In the genomic region with DNA sequence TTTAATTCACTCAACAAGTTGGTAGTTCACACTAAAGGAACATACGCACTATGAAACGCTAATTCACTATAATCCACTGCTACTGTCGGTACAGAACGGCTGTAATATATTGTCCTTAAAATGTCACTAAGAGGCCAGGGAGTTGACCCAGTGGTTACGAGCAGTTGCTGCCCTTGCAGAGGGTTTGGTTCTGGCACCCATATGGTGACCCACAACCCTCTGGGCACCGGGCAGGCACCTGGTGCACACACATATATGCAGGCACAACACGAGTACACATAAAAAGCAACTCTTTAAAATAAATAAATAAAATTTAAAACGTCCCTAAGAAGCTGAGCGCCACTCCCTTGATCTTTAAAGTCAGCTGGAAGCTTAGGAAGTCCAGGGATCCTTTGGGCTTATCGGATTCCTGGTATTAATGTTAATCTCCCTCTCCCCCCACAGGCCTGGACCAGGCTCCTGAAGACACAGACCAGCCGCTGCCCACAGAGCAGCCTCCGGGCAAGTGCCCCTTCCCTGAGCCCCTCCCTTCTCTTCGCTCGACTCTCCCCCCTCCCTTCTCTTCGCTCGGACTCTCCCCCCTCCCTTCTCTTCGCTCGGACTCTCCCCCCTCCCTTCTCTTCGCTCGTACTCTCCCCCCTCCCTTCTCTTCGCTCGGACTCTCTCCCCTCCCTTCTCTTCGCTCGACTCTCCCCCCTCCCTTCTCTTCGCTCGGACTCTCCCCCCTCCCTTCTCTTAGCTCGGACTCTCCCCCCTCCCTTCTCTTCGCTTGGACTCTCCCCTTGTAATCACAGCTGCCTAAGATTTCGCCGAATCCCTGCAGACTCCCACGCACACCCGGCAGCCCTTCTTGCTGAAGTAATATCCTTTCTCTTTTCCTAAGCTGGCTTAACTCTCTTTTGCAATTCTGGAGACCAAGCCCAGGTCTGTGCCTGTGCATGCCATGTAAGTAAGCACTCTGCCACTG, we compare ENCODE assay signal across 9 mouse cellular contexts. TPM values are rescaled to one million over a fixed set of nuclear protein-coding genes. Genes with fewer than 3 reads are reported as not detected.
DNase-seq lines count a peak whose midpoint lies in the region; ATAC-seq lines count a peak whose summit lies in the region.
"Had no signal": no experiment of that assay in that cellular context is flagged by ENCODE, and none has a peak within 500 bp of the region (broad histone marks: within the 10 kb centered on the region; RNA-seq: fewer than 3 reads in every experiment).

No protein-coding gene starts in this region.

- WGBS in kidney, embryonic 16.5 days = 5% methylated on average over 22 of the region's 32 CpGs
- WGBS in hindbrain, embryonic 14.5 days = 8% methylated on average over 30 of the region's 32 CpGs
- WGBS in liver, embryonic 16.5 days (ENCODE audit: insufficient replicate concordance) = 11% methylated on average over 32 of the region's 32 CpGs

- H3K4me3 ChIP-seq in kidney, embryonic 16.5 days (ENCODE audit: low read length) = peak overlapping the region; percentile 15
- H3K4me3 ChIP-seq in hindbrain, embryonic 14.5 days (replicated peaks; ENCODE audit: low read length) = peak overlapping the region; percentile 29
- peak overlapping the region; percentile 2; the same call in 1 of the 2 replicates for H3K4me3 ChIP-seq in liver, embryonic 16.5 days (ENCODE audit: low read depth, low read length)
- H3K4me3 ChIP-seq: megakaryocyte, embryonic 14.5 days had no signal

- ATAC-seq in kidney, embryonic 16.5 days (ENCODE audit: low FRiP score, low TSS enrichment) = peak; percentile 78; the same call in 1 of the 2 replicates
- no peak for ATAC-seq in hindbrain, embryonic 14.5 days (ENCODE audit: low FRiP score)
- no peak for ATAC-seq in liver, embryonic 16.5 days (ENCODE audit: low read depth)
- ATAC-seq in inflammation-experienced regulatory T-cells, adult 6 months = no peak

- no peaks in the 10 kb centered on the region for H3K36me3 ChIP-seq in kidney, embryonic 16.5 days (ENCODE audit: insufficient read depth, low read length)
- H3K36me3 ChIP-seq in hindbrain, embryonic 14.5 days (replicated peaks; ENCODE audit: control insufficient read depth, insufficient read depth) = no peaks in the 10 kb centered on the region
- no peaks in the 10 kb centered on the region for H3K36me3 ChIP-seq in liver, embryonic 16.5 days (ENCODE audit: control insufficient read depth, insufficient read depth)

- H3K27ac ChIP-seq in kidney, embryonic 16.5 days (ENCODE audit: low read length) = no peak overlapping the region
- no peak overlapping the region; the same call in 1 of the 2 replicates for H3K27ac ChIP-seq in hindbrain, embryonic 14.5 days
- H3K27ac ChIP-seq in liver, embryonic 16.5 days (ENCODE audit: low read length) = no peak overlapping the region

- peak overlapping the region; percentile 48 for H3K4me2 ChIP-seq in kidney, embryonic 16.5 days (replicated peaks; ENCODE audit: low read depth, low read length)
- peak overlapping the region; percentile 57 for H3K4me2 ChIP-seq in hindbrain, embryonic 14.5 days (replicated peaks)
- H3K4me2 ChIP-seq in liver, embryonic 16.5 days (ENCODE audit: low read depth, low read length) = 0 out of 2 replicates have a peak overlapping the region, but pooled peaks have one; percentile 7

- peaks cover 9% of the 10 kb centered on the region for H3K4me1 ChIP-seq in kidney, embryonic 16.5 days (ENCODE audit: insufficient read depth, low read length)
- no peaks in the 10 kb centered on the region for H3K4me1 ChIP-seq in hindbrain, embryonic 14.5 days (replicated peaks; ENCODE audit: control insufficient read depth, insufficient read depth, low read length)
- H3K4me1 ChIP-seq in liver, embryonic 16.5 days (ENCODE audit: control insufficient read depth, low read depth, low read length) = no peaks in the 10 kb centered on the region; the same call in 1 of the 2 replicates

- no peaks in the 10 kb centered on the region for H3K27me3 ChIP-seq in kidney, embryonic 16.5 days (ENCODE audit: insufficient read depth, low read length)
- H3K27me3 ChIP-seq in hindbrain, embryonic 14.5 days (ENCODE audit: control insufficient read depth, insufficient read depth, low read length) = no peaks in the 10 kb centered on the region
- no peaks in the 10 kb centered on the region for H3K27me3 ChIP-seq in liver, embryonic 16.5 days (ENCODE audit: control insufficient read depth, insufficient read depth, low read depth, low read length)

- no peaks in the 10 kb centered on the region for H3K9me3 ChIP-seq in kidney, embryonic 16.5 days (ENCODE audit: low read length)
- H3K9me3 ChIP-seq in hindbrain, embryonic 14.5 days (ENCODE audit: control insufficient read depth, low read length) = no peaks in the 10 kb centered on the region
- H3K9me3 ChIP-seq in liver, embryonic 16.5 days (replicated peaks; ENCODE audit: control insufficient read depth, low read length) = no peaks in the 10 kb centered on the region

- no peak overlapping the region for H3K9ac ChIP-seq in kidney, embryonic 16.5 days (replicated peaks; ENCODE audit: low read length)
- peak overlapping the region; percentile 51 for H3K9ac ChIP-seq in hindbrain, embryonic 14.5 days
- H3K9ac ChIP-seq in liver, embryonic 16.5 days (ENCODE audit: low read depth, low read length) = no peak overlapping the region

- DNase-seq in kidney, adult 9 months = no peak
- peak; percentile 67 for DNase-seq in embryo, embryonic 10.5 days (ENCODE audit: low spot score)
- peak; percentile 58 for DNase-seq in hindbrain, embryonic 14.5 days (ENCODE audit: low spot score)
- peak; percentile 84 for DNase-seq in telencephalon, adult 2 months (ENCODE audit: low read depth, low spot score)
- DNase-seq in urinary bladder, postnatal 4 days (ENCODE audit: low spot score in 2 of 2) = no peak

RNA-seq across cellular contexts. Expression of gene Prodh2, which starts 15.7 kb away (rescaled TPM):
- 21.1 and 27.6 TPM in 2 replicates for polyA plus RNA-seq in kidney, embryonic 16.5 days (2015; fragmentation: Nextera tagmentation; extraction: Ambion mirVana)
- polyA plus RNA-seq in hindbrain, embryonic 14.5 days (2014; fragmentation: Nextera tagmentation; extraction: Ambion mirVana) = 0.48 TPM in 1 of 2 replicates, not detected in the other
- 79.3 and 85.2 TPM in 2 replicates for polyA plus RNA-seq in liver, embryonic 16.5 days (2015; fragmentation: Nextera tagmentation; extraction: Ambion mirVana)
- not detected for polyA plus RNA-seq in inflammation-experienced regulatory T-cells, adult 6 months (2017; shearing (Covaris generic))

RNA-seq across cellular contexts. Expression of gene Nphs1, which starts 19.6 kb away (rescaled TPM):
- polyA plus RNA-seq in kidney, embryonic 16.5 days (2015; fragmentation: Nextera tagmentation; extraction: Ambion mirVana) = 5.4 and 5.5 TPM in 2 replicates
- 0.54 and 0.83 TPM in 2 replicates for polyA plus RNA-seq in hindbrain, embryonic 14.5 days (2014; fragmentation: Nextera tagmentation; extraction: Ambion mirVana)
- 0.09 and 0.19 TPM in 2 replicates for polyA plus RNA-seq in liver, embryonic 16.5 days (2015; fragmentation: Nextera tagmentation; extraction: Ambion mirVana)
- polyA plus RNA-seq in inflammation-experienced regulatory T-cells, adult 6 months (2017; shearing (Covaris generic)) = under 1 TPM in 1 of 3 experiments, not detected in 2; 0.11 TPM

RNA-seq across cellular contexts. Expression of gene Kirrel2, which starts 20.2 kb away (rescaled TPM):
- polyA plus RNA-seq in kidney, embryonic 16.5 days (2015; fragmentation: Nextera tagmentation; extraction: Ambion mirVana) = 0.78 and 1.1 TPM in 2 replicates
- polyA plus RNA-seq in hindbrain, embryonic 14.5 days (2014; fragmentation: Nextera tagmentation; extraction: Ambion mirVana) = 1.8 and 2.4 TPM in 2 replicates
- polyA plus RNA-seq in liver, embryonic 16.5 days (2015; fragmentation: Nextera tagmentation; extraction: Ambion mirVana) = 0.12 and 0.23 TPM in 2 replicates
- not detected for polyA plus RNA-seq in inflammation-experienced regulatory T-cells, adult 6 months (2017; shearing (Covaris generic))

RNA-seq across cellular contexts. Expression of gene Aplp1, which starts 32.4 kb away (rescaled TPM):
- polyA plus RNA-seq in kidney, embryonic 16.5 days (2015; fragmentation: Nextera tagmentation; extraction: Ambion mirVana) = 27.9 and 31.5 TPM in 2 replicates
- 690 and 752 TPM in 2 replicates for polyA plus RNA-seq in hindbrain, embryonic 14.5 days (2014; fragmentation: Nextera tagmentation; extraction: Ambion mirVana)
- polyA plus RNA-seq in liver, embryonic 16.5 days (2015; fragmentation: Nextera tagmentation; extraction: Ambion mirVana) = 4.2 and 4.4 TPM in 2 replicates
- polyA plus RNA-seq in inflammation-experienced regulatory T-cells, adult 6 months (2017; shearing (Covaris generic)) = 1 to 10 TPM; 6.0 to 7.4 (median 6.0) TPM

RNA-seq across cellular contexts. Expression of gene Nfkbid, which starts 56.2 kb away (rescaled TPM):
- 1.6 and 2.0 TPM in 2 replicates for polyA plus RNA-seq in kidney, embryonic 16.5 days (2015; fragmentation: Nextera tagmentation; extraction: Ambion mirVana)
- 1.8 and 2.9 TPM in 2 replicates for polyA plus RNA-seq in hindbrain, embryonic 14.5 days (2014; fragmentation: Nextera tagmentation; extraction: Ambion mirVana)
- 1.4 and 1.7 TPM in 2 replicates for polyA plus RNA-seq in liver, embryonic 16.5 days (2015; fragmentation: Nextera tagmentation; extraction: Ambion mirVana)
- polyA plus RNA-seq in inflammation-experienced regulatory T-cells, adult 6 months (2017; shearing (Covaris generic)) = 10 to 100 TPM; 37.3 to 50.8 (median 41.1) TPM

Comparison
In these comparisons a context has a peak if more than half of its experiments do, and no peak if none do; other contexts are left out.
1. H3K4me2 ChIP-seq: peak in every context shown above with its lines; median percentile 57 in hindbrain, embryonic 14.5 days; 48 in kidney, embryonic 16.5 days; 7 in liver, embryonic 16.5 days.
2. DNase-seq: peak in embryo, embryonic 10.5 days (single experiment), hindbrain, embryonic 14.5 days (single experiment) and telencephalon, adult 2 months (single experiment); none in kidney, adult 9 months (single experiment) and urinary bladder, postnatal 4 days (0 of 2).
3. RNA of gene Prodh2, which starts 15.7 kb away (polyA plus RNA-seq): 79.3 to 85.2 TPM in liver, embryonic 16.5 days and 21.1 to 27.6 TPM in kidney, embryonic 16.5 days; 0.48 TPM in hindbrain, embryonic 14.5 days and not detected in inflammation-experienced regulatory T-cells, adult 6 months; every median in the first group is over 10 times any median in the second.
4. Peak in every context shown above with its lines, with median percentiles within 50 percentile points of each other: H3K4me3 ChIP-seq.